Comparison of ENCODE assay signal across 29 mouse cellular contexts in genomic region chr5:87335199-87335598, GRCm38 (mm10). TPM values are rescaled to one million over a fixed set of nuclear protein-coding genes. Genes with fewer than 3 reads are reported as not detected.
A peak's percentile ranks its signal among the peaks of the same experiment; 100 is the strongest.
DNase-seq lines count a peak whose midpoint lies in the region; ATAC-seq and TF ChIP-seq lines count a peak whose summit lies in the region.
"Had no signal": no experiment of that assay in that cellular context is flagged by ENCODE, and none has a peak within 500 bp of the region (broad histone marks: within the 10 kb centered on the region; RNA-seq: fewer than 3 reads in every experiment).

No protein-coding gene starts in this region.

- H3K4me2 ChIP-seq in intestine, postnatal 0 days (replicated peaks; ENCODE audit: low read depth) = no peak overlapping the region
- no peak overlapping the region for H3K4me2 ChIP-seq in intestine, embryonic 15.5 days (replicated peaks)
- H3K4me2 ChIP-seq in liver, embryonic 12.5 days = no peak overlapping the region
- no peak overlapping the region for H3K4me2 ChIP-seq in midbrain, embryonic 14.5 days (ENCODE audit: low read length)
- no peak overlapping the region for H3K4me2 ChIP-seq in midbrain, postnatal 0 days (ENCODE audit: low read depth, low read length, poor library complexity, severe bottlenecking)
- H3K4me2 ChIP-seq: embryonic facial prominence, embryonic 12.5 days; forebrain, embryonic 13.5 days had no signal

- H3K79me2 ChIP-seq in liver, adult 2 months (ENCODE audit: control insufficient read depth, insufficient read depth, low read length) = no peaks in the 10 kb centered on the region; the same call in 1 of the 2 replicates

- no peak overlapping the region for H3K9ac ChIP-seq in intestine, postnatal 0 days (ENCODE audit: low read depth, low read length)
- H3K9ac ChIP-seq in intestine, embryonic 15.5 days = no peak overlapping the region
- H3K9ac ChIP-seq in liver, adult 2 months (ENCODE audit: low read depth, low read length) = 0 out of 2 replicates have a peak overlapping the region, but pooled peaks have one; percentile 58
- H3K9ac ChIP-seq in liver, embryonic 12.5 days = no peak overlapping the region
- no peak overlapping the region for H3K9ac ChIP-seq in midbrain, embryonic 14.5 days (replicated peaks; ENCODE audit: low read length)
- no peak overlapping the region for H3K9ac ChIP-seq in midbrain, postnatal 0 days (replicated peaks; ENCODE audit: low read length, poor library complexity, severe bottlenecking)
- H3K9ac ChIP-seq: embryonic facial prominence, embryonic 12.5 days; forebrain, embryonic 13.5 days had no signal

- no peak for ATAC-seq in intestine, postnatal 0 days
- no peak for ATAC-seq in intestine, embryonic 15.5 days
- no peak for ATAC-seq in liver, embryonic 12.5 days
- ATAC-seq in midbrain, embryonic 14.5 days (ENCODE audit: low FRiP score, low TSS enrichment) = no peak
- ATAC-seq in midbrain, postnatal 0 days (ENCODE audit: low FRiP score) = no peak
- ATAC-seq: activated CD4-positive, CD25-positive, alpha-beta regulatory T cell, adult 4 months; CD4-positive, CD25-positive, alpha-beta regulatory T cell, adult 4 months; forebrain, embryonic 13.5 days; Patski had no signal

- TF ChIP-seq POLR2A in liver, adult 2 months (IDR thresholded peaks at IDR 0.05; ENCODE audit: extremely low read depth, insufficient read depth, low read length) = no peak

- 55% methylated on average over 1 of the region's 1 CpGs for WGBS in intestine, postnatal 0 days
- 72% methylated on average over 1 of the region's 1 CpGs for WGBS in intestine, embryonic 15.5 days
- 17% methylated on average over 1 of the region's 1 CpGs for WGBS in liver, adult 2 months
- 59% methylated on average over 1 of the region's 1 CpGs for WGBS in liver, embryonic 12.5 days (ENCODE audit: insufficient replicate concordance)
- 66% methylated on average over 1 of the region's 1 CpGs for WGBS in midbrain, embryonic 14.5 days
- WGBS in midbrain, postnatal 0 days = 82% methylated on average over 1 of the region's 1 CpGs

- peak; percentile 43 for DNase-seq in kidney, adult 9 months
- no peak for DNase-seq in kidney, postnatal 10 days
- DNase-seq in liver, adult 2 months (ENCODE audit: extremely low read depth, low read depth, low spot score) = peak; percentile 87
- peak; percentile 1 for DNase-seq in midbrain, embryonic 14.5 days
- no peak for DNase-seq in midbrain, postnatal 0 days (ENCODE audit: low spot score)
- DNase-seq: adrenal gland, adult 8-10 months; adrenal gland, postnatal 14 days; adrenal gland, postnatal 36 days; B cell, adult 2 months; cerebellum, adult 11-12 months; cerebellum, adult 2 months; cerebellum, adult 9-10 months; cerebellum, postnatal 10 days; cerebellum, postnatal 25 days had no signal

- H3K9me3 ChIP-seq in intestine, postnatal 0 days (ENCODE audit: control insufficient read depth) = no peaks in the 10 kb centered on the region
- H3K9me3 ChIP-seq in intestine, embryonic 15.5 days = no peaks in the 10 kb centered on the region
- no peaks in the 10 kb centered on the region for H3K9me3 ChIP-seq in liver, embryonic 12.5 days (replicated peaks)
- H3K9me3 ChIP-seq in midbrain, embryonic 14.5 days (ENCODE audit: control insufficient read depth, low read length) = no peaks in the 10 kb centered on the region
- no peaks in the 10 kb centered on the region for H3K9me3 ChIP-seq in midbrain, postnatal 0 days (ENCODE audit: low read length)
- H3K9me3 ChIP-seq: embryonic facial prominence, embryonic 10.5 days; embryonic facial prominence, embryonic 12.5 days; forebrain, embryonic 13.5 days had no signal

- H3K27ac ChIP-seq in intestine, postnatal 0 days (ENCODE audit: low read depth, low read length) = no peak overlapping the region
- no peak overlapping the region for H3K27ac ChIP-seq in intestine, embryonic 15.5 days
- no peak overlapping the region for H3K27ac ChIP-seq in liver, adult 2 months (replicated peaks; ENCODE audit: insufficient read depth, low read depth, low read length)
- H3K27ac ChIP-seq in liver, embryonic 12.5 days = no peak overlapping the region
- no peak overlapping the region for H3K27ac ChIP-seq in midbrain, embryonic 14.5 days (replicated peaks; ENCODE audit: low read depth, low read length)
- H3K27ac ChIP-seq in midbrain, postnatal 0 days (ENCODE audit: low read depth, low read length) = no peak overlapping the region
- H3K27ac ChIP-seq: embryonic facial prominence, embryonic 10.5 days; embryonic facial prominence, embryonic 12.5 days; forebrain, embryonic 13.5 days had no signal

- no peak overlapping the region for H3K4me3 ChIP-seq in intestine, postnatal 0 days (ENCODE audit: low read depth, low read length)
- no peak overlapping the region for H3K4me3 ChIP-seq in intestine, embryonic 15.5 days (replicated peaks)
- peak overlapping the region; percentile 92 for H3K4me3 ChIP-seq in liver, adult 2 months (ENCODE audit: insufficient read depth, low read depth, low read length)
- no peak overlapping the region for H3K4me3 ChIP-seq in liver, embryonic 12.5 days
- no peak overlapping the region for H3K4me3 ChIP-seq in midbrain, embryonic 14.5 days (replicated peaks; ENCODE audit: low read depth, low read length)
- H3K4me3 ChIP-seq in midbrain, postnatal 0 days (ENCODE audit: low read depth, low read length) = no peak overlapping the region
- H3K4me3 ChIP-seq: embryonic facial prominence, embryonic 10.5 days; embryonic facial prominence, embryonic 12.5 days; forebrain, embryonic 13.5 days had no signal

- H3K4me1 ChIP-seq in intestine, postnatal 0 days (replicated peaks; ENCODE audit: control insufficient read depth, insufficient read depth, low read length) = no peaks in the 10 kb centered on the region
- no peaks in the 10 kb centered on the region for H3K4me1 ChIP-seq in intestine, embryonic 15.5 days (replicated peaks)
- H3K4me1 ChIP-seq in liver, adult 2 months (ENCODE audit: control insufficient read depth, insufficient read depth, low read length) = peaks cover 6% of the 10 kb centered on the region; the same call in 1 of the 2 replicates
- H3K4me1 ChIP-seq in liver, embryonic 12.5 days = no peaks in the 10 kb centered on the region
- H3K4me1 ChIP-seq in midbrain, embryonic 14.5 days (ENCODE audit: control insufficient read depth, insufficient read depth, low read length) = no peaks in the 10 kb centered on the region
- no peaks in the 10 kb centered on the region for H3K4me1 ChIP-seq in midbrain, postnatal 0 days (ENCODE audit: insufficient read depth, low read length)
- H3K4me1 ChIP-seq: embryonic facial prominence, embryonic 10.5 days; embryonic facial prominence, embryonic 12.5 days; forebrain, embryonic 13.5 days had no signal

- H3K36me3 ChIP-seq in intestine, postnatal 0 days (ENCODE audit: control insufficient read depth, insufficient read depth) = no peaks in the 10 kb centered on the region
- H3K36me3 ChIP-seq in intestine, embryonic 15.5 days = no peaks in the 10 kb centered on the region
- peaks cover 13% of the 10 kb centered on the region for H3K36me3 ChIP-seq in liver, adult 2 months (ENCODE audit: control insufficient read depth, insufficient read depth, low read length)
- no peaks in the 10 kb centered on the region for H3K36me3 ChIP-seq in liver, embryonic 12.5 days
- H3K36me3 ChIP-seq in midbrain, embryonic 14.5 days (ENCODE audit: control insufficient read depth, insufficient read depth, low read length) = no peaks in the 10 kb centered on the region
- H3K36me3 ChIP-seq in midbrain, postnatal 0 days (ENCODE audit: insufficient read depth, low read length) = no peaks in the 10 kb centered on the region
- H3K36me3 ChIP-seq: embryonic facial prominence, embryonic 10.5 days; embryonic facial prominence, embryonic 12.5 days; G1E had no signal

- peak; percentile 77 for TF ChIP-seq CTCF in intestine, postnatal 0 days (IDR thresholded peaks at IDR 0.05; ENCODE audit: low read depth)
- TF ChIP-seq CTCF in liver, adult 2 months (IDR thresholded peaks at IDR 0.05; ENCODE audit: low read depth, low read length) = peak; percentile 20; the same call in 1 of the 2 replicates
- TF ChIP-seq CTCF in midbrain, postnatal 0 days (IDR thresholded peaks at IDR 0.05) = no peak

- no peaks in the 10 kb centered on the region for H3K27me3 ChIP-seq in intestine, postnatal 0 days (replicated peaks; ENCODE audit: control insufficient read depth, insufficient read depth, low read length)
- no peaks in the 10 kb centered on the region for H3K27me3 ChIP-seq in intestine, embryonic 15.5 days (replicated peaks)
- no peaks in the 10 kb centered on the region for H3K27me3 ChIP-seq in liver, adult 2 months (ENCODE audit: control insufficient read depth, insufficient read depth, low read length)
- no peaks in the 10 kb centered on the region for H3K27me3 ChIP-seq in liver, embryonic 12.5 days (replicated peaks)
- H3K27me3 ChIP-seq in midbrain, embryonic 14.5 days (ENCODE audit: control insufficient read depth, insufficient read depth, low read length) = no peaks in the 10 kb centered on the region
- no peaks in the 10 kb centered on the region for H3K27me3 ChIP-seq in midbrain, postnatal 0 days (ENCODE audit: insufficient read depth, low read length)
- H3K27me3 ChIP-seq: CH12.LX; embryonic facial prominence, embryonic 12.5 days; forebrain, embryonic 13.5 days had no signal

RNA-seq across cellular contexts. Expression of gene Ugt2a3, which starts 1.8 kb away (rescaled TPM):
- 5.9 and 6.9 TPM in 2 replicates for polyA plus RNA-seq in intestine, postnatal 0 days (2015; fragmentation: Nextera tagmentation; extraction: Ambion mirVana)
- polyA plus RNA-seq in intestine, embryonic 15.5 days (2015; fragmentation: Nextera tagmentation; extraction: Ambion mirVana) = 3.1 and 3.6 TPM in 2 replicates
- 509 and 549 TPM in 2 replicates for total RNA-seq in liver, adult 2 months (2014; rRNA removed)
- 108 and 121 TPM in 2 replicates for polyA plus RNA-seq in liver, adult 2 months (2012; rRNA removed)
- not detected in 2 replicates for polyA plus RNA-seq in liver, embryonic 12.5 days (2016; fragmentation: Nextera tagmentation; extraction: Ambion mirVana)
- polyA plus RNA-seq in midbrain, embryonic 14.5 days (2014; fragmentation: Nextera tagmentation; extraction: Ambion mirVana) = not detected in 2 replicates
- not detected in 2 replicates for total RNA-seq in midbrain, postnatal 0 days (2014; rRNA removed)
- polyA plus RNA-seq in midbrain, postnatal 0 days (2015; fragmentation: Nextera tagmentation; extraction: Ambion mirVana) = not detected in 2 replicates
- total RNA-seq: adrenal gland, adult 18-20 months; adrenal gland, adult 8-10 months; adrenal gland, postnatal 36 days; CH12.LX had no signal
- polyA plus RNA-seq: activated CD4-positive, CD25-positive, alpha-beta regulatory T cell, adult 4 months; CD4-positive, CD25-positive, alpha-beta regulatory T cell, adult 4 months; cerebellum, adult 2 months; cortical plate, adult 2 months; embryonic facial prominence, embryonic 10.5 days; embryonic facial prominence, embryonic 12.5 days; embryonic facial prominence, embryonic 14.5 days; forebrain, embryonic 11.5 days; forebrain, embryonic 13.5 days; G1E had no signal

Comparison
In these comparisons a context has a peak if more than half of its experiments do, and no peak if none do; other contexts are left out.
1. DNase-seq: peak in kidney, adult 9 months (single experiment), liver, adult 2 months (single experiment) and midbrain, embryonic 14.5 days (single experiment); none in kidney, postnatal 10 days (single experiment) and midbrain, postnatal 0 days (single experiment).
2. RNA of gene Ugt2a3, which starts 1.8 kb away (polyA plus RNA-seq): 108 to 121 TPM in liver, adult 2 months; 5.9 to 6.9 TPM in intestine, postnatal 0 days, 3.1 to 3.6 TPM in intestine, embryonic 15.5 days, not detected in liver, embryonic 12.5 days, not detected in midbrain, embryonic 14.5 days and not detected in midbrain, postnatal 0 days; every median in the first group is over 10 times any median in the second.